Mouse (Mus musculus): Measurements from ENCODE around the gene Eif3m.
"Not testable (repeated sequence)": the region's sequence is repeated elsewhere in the genome, so short reads cannot be mapped to it uniquely, and the experiment has no call there.

Gene Eif3m

GRCm38 (mm10) chr2:105016967-105017287, at the start of gene Eif3m:
Gene Eif3m, minus strand, starts transcription at chr2:105017080.
- DNase-seq (ENCODE audit: extremely low read depth, low read depth): peak; percentile 88

- DNase-seq (ENCODE audit: extremely low read depth, low read depth): no peak
These were observed 46.0 kb upstream of the Eif3m start for GRCm38 (mm10) chr2:105062741-105063372.

- no peak for DNase-seq (ENCODE audit: extremely low read depth, low read depth)
These were observed 41.8 kb upstream of the Eif3m start for GRCm38 (mm10) chr2:105058577-105059116.

DNA sequence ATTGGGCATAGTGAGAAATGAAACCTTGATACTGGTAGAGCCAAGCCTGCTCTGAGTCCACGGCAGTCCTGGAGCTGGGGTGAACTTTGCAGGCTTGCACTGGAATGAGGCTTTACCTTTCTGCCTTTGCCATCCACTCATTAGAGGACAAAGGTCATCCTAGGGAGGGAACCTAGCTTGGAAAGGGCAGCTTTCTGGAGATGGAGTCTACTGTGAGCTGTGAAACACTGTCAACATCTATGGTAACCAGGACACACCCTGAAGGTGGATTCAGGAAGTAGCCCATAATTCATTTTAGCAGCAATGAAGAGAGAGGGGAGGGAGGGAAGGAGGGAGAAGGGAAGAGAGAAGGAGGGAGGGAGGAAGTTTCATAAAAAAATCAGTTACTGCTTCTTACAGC, 38.6 kb upstream of the Eif3m start:
- no peak for DNase-seq (ENCODE audit: extremely low read depth, low read depth)

GRCm38 (mm10) chr2:105048301-105048700, 31.4 kb upstream of the Eif3m start:
- no peak for DNase-seq (ENCODE audit: extremely low read depth, low read depth)

GRCm38 (mm10) chr2:105043152-105043551, 26.3 kb upstream of the Eif3m start:
- DNase-seq (ENCODE audit: extremely low read depth, low read depth): no peak

- DNase-seq (ENCODE audit: extremely low read depth, low read depth): no peak
These were observed 24.0 kb upstream of the Eif3m start for GRCm38 (mm10) chr2:105040859-105041258.

DNA sequence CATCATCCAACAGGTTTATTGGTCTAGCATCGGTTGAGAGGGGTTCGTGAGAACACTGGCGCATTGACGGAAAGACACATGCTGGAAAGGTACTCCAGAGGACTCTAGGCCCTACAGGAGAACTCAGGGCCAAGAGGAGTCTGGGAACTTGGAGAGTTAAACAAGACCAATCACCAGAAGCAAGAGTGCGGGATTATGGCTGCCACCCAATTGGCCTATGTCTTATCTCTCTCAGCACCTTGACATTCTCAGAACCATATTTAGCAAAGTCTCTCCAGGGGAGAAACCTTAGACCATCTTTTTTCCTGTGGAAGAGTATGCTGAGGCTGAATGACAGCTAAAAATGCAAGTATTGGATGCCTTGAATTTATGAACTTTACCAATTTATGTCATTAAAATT, 22.0 kb upstream of the Eif3m start:
- peak; percentile 12 for DNase-seq (ENCODE audit: extremely low read depth, low read depth)

DNA sequence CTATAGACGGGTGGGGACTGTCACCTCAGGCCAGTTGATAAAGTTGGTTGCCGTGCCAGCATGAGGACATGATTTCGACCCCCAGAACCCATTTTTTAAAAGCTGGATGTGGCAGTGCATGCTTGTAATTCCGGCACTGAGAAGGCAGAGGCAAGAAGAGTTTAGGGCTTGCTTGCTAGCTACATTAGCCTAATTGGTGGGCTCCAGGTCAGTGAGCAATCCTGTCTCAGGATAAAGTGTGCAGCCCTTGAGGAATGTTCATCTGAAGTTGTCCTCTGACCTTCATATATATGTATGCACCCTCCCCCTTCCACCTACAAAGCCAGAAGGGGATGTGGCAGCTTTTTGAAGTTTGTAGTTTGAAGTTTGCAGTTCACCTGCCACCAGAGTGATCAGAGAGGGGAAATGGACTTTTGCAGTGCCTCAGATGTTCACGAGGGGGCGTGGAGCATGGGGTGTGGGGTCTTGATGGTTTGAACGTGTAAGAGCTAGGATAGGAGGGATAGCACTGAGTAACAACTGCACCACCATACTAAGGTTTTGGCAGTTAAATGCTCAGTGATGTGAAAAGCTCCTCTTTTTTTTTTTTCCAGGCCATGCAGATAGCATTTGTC, 21.2 kb upstream of the Eif3m start:
- no peak for DNase-seq (ENCODE audit: extremely low read depth, low read depth)

DNA sequence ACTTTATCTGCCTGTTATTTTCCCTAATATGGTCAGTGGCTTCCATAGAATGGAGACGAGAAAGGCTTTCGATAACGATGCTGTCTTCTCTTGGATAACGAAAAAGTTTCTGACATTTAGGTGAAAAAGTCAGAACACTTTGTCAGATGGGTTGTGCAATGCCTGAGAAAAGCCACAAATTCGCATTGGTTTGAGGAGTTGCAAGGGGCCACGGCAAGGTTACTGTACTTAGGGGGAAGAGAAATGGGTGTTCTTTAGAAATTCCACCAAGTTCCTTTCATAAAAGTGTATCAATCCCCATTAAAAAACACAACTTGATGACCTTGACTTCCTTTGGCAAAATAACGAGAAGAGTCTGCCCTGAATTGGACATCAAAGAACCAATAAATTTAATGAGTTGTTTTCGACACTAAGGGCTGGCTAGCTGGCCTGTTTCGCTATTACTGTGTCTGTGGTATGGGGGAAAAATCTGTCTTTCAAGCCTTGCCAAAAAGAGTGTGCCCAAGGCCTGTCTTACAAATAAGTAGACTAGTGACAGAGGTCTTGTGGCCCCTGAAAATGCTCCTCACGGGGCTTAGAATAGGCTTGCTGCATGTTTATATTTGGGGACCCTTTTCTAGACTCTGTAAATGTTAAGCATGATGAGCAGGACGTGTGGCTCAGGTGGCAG, 19.7 kb upstream of the Eif3m start:
- DNase-seq (ENCODE audit: extremely low read depth, low read depth): no peak

- DNase-seq (ENCODE audit: extremely low read depth, low read depth): no peak
These were observed 19.1 kb upstream of the Eif3m start for GRCm38 (mm10) chr2:105035985-105036384.

DNA sequence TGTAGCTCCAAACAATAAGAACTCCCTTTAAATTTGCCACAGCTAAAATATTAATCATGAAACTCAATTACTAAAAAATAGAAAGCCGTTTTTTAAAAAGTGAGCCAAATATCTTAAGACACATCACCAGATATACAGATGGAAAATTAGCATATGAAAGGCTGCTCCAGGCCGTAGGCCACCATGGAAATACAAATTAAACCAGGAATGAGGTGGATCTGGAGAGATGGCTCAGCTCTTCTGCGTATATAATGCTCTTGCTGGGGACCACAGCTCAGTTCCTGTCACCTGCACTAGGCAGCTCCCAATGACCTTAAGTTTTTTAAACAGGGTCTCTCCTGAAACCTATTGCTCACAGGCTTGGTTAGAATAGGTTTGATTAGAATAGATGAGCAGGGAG, 17.2 kb upstream of the Eif3m start:
- no peak for DNase-seq (ENCODE audit: extremely low read depth, low read depth)

DNA sequence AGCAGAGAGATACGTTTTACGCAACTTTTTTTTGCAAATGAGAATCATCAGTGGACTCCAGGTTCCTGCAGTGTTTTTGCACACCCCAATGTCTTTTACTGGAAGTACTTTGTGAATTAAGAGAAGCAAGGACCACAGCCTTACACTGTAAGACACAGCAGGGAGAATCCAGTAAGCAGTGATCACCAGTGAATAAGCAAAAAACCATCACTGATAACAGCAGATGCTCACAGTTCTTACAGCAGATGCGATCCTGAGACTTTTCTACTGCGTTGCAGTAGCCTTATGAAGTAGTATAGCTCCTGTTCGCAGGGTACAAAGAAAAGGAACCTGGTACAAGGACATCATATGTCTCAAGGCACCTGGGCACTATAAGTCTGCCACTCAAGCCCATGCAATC, 13.6 kb upstream of the Eif3m start:
- no peak for DNase-seq (ENCODE audit: extremely low read depth, low read depth)

GRCm38 (mm10) chr2:105028806-105029205, 11.9 kb upstream of the Eif3m start:
- DNase-seq (ENCODE audit: extremely low read depth, low read depth): no peak

GRCm38 (mm10) chr2:105026950-105027695, 10.2 kb upstream of the Eif3m start:
- no peak for DNase-seq (ENCODE audit: extremely low read depth, low read depth)

- not testable (repeated sequence) for DNase-seq (ENCODE audit: extremely low read depth, low read depth)
These were observed 8.7 kb upstream of the Eif3m start for GRCm38 (mm10) chr2:105025610-105026009.

DNA sequence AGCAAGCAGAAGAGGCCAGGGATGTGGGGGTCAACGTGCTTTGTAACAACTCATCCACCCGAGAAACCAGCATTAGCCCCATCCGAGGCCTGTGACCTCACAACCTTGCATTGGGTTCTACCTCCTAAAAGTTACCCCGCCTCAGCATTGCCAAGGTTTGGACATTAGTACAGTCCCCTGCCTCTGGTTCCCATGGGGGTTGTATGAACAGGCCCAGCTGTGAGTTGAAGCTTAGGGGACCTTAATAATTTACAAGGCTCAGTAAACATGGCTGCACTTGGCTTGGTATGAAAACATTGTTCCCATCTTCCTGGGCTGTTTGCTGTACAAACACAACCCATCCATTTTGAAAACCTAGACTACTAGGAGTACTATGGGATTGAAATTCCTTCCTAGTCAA, 6.9 kb upstream of the Eif3m start:
- DNase-seq (ENCODE audit: extremely low read depth, low read depth): no peak

DNA sequence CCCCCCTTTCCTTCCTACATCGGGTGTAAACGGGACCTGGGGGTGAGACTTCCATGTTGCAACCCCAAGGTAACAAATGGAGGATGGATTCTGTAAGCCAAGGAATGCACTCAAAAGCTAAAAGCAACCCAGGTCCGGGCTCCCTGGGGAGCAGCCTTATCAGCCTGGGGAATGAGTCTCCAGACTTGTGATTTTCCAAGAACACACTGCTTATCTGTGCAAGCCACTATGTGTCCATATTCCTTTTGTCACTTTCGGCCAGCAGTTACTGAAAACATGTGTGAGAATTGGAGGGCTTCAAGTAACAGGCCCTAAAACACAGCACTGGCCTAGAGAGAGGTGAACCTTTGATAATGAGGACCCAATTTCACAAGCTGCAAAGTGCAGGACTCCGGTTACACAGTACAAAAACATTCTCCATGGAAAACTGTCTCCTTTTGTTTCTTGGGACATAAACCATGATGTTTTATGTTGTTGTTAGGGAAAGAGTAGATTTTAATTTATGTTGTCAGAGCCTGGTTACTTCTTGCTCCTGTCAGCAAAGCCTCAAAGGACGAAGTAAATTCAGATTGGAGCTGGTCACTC, 6.2 kb upstream of the Eif3m start:
- DNase-seq (ENCODE audit: extremely low read depth, low read depth): peak; percentile 8

GRCm38 (mm10) chr2:105021836-105022235, 5.0 kb upstream of the Eif3m start:
- peak; percentile 36 for DNase-seq (ENCODE audit: extremely low read depth, low read depth)

GRCm38 (mm10) chr2:105021256-105021655, 4.4 kb upstream of the Eif3m start:
- no peak for DNase-seq (ENCODE audit: extremely low read depth, low read depth)

- no peak for DNase-seq (ENCODE audit: extremely low read depth, low read depth)
These were observed 2.6 kb upstream of the Eif3m start for GRCm38 (mm10) chr2:105019457-105019856.

GRCm38 (mm10) chr2:105017802-105018201, 922 bp upstream of the Eif3m start:
- DNase-seq (ENCODE audit: extremely low read depth, low read depth): no peak

All from MEL-GATA-1-ER (cell line).